Mouse (Mus musculus) heart, postnatal 0 days (tissue): ENCODE measurements around the gene Spred2. TPM values are rescaled to one million over a fixed set of nuclear protein-coding genes. Genes with fewer than 3 reads are reported as not detected.

ENCODE experiments used
- ATAC-seq: fragments of 200-750 bp; cut with Nextera tagmentation; 2 replicates; pipeline ENCODE4 v1.8.0; 2017; ENCODE audit warnings: low read depth, moderate number of reproducible peaks, moderate library complexity; ENCODE audit not compliant: insufficient read depth
- DNase-seq: peaks from one replicate; pipeline ENCODE4 v3.0.0-alpha.2; 2016; ENCODE audit warnings: low spot score
- H3K27ac ChIP-seq: fragments of 300-500 bp; sonication (generic); 2 replicates; pipeline ENCODE4 v1.5.1; 2014; ENCODE audit warnings: low read depth, mild to moderate bottlenecking
- H3K27me3 ChIP-seq: fragments of 300-500 bp; sonication (generic); 2 replicates; pipeline ENCODE4 v1.6.1; 2014; ENCODE audit warnings: low read length, mixed read lengths; ENCODE audit not compliant: control insufficient read depth, insufficient read depth
- H3K36me3 ChIP-seq: fragments of 300-500 bp; sonication (generic); replicated peaks from 2 replicates; pipeline ENCODE4 v1.6.1; 2014; ENCODE audit warnings: low read length, mixed read lengths; ENCODE audit not compliant: control insufficient read depth, insufficient read depth
- H3K4me1 ChIP-seq: fragments of 300-500 bp; sonication (generic); 2 replicates; pipeline ENCODE4 v1.6.1; 2014; ENCODE audit warnings: antibody characterized with exemption; ENCODE audit not compliant: control insufficient read depth, insufficient read depth
- H3K4me2 ChIP-seq: fragments of 300-500 bp; sonication (generic); 2 replicates; pipeline ENCODE4 v1.6.1; 2014; ENCODE audit warnings: low read depth, mild to moderate bottlenecking, low read length, moderate library complexity
- H3K4me3 ChIP-seq: fragments of 300-500 bp; sonication (generic); 2 replicates; pipeline ENCODE4 v1.5.1; 2014; ENCODE audit warnings: low read depth, low read length
- H3K9ac ChIP-seq: fragments of 300-500 bp; sonication (generic); replicated peaks from 2 replicates; pipeline ENCODE4 v1.6.1; 2014; ENCODE audit warnings: low read depth, low read length, mixed read lengths
- H3K9me3 ChIP-seq: fragments of 300-500 bp; sonication (generic); replicated peaks from 2 replicates; pipeline ENCODE4 v1.6.1; 2016; ENCODE audit warnings: low read length; ENCODE audit not compliant: control insufficient read depth
- CTCF ChIP-seq: IDR thresholded peaks from 2 replicates; pipeline ENCODE4 v1.5.1; 2016; ENCODE audit warnings: antibody characterized with exemption, control low read depth, low read depth
- EP300 ChIP-seq: IDR thresholded peaks from 2 replicates; pipeline ENCODE4 v1.6.1; 2016; ENCODE audit warnings: antibody characterized with exemption, low read depth
- WGBS: fragments of 180-500 bp; shearing (Covaris S2); extraction: QIAGEN DNeasy Blood & Tissue Kit; methylation state at CpG from one replicate; pipeline ENCODE4 v1.1.7; 2014; 5-methylcytosine and 5-hydroxymethylcytosine counted together
- polyA plus RNA-seq: library from polyadenylated mRNA; unstranded; fragments of >200 nt; fragmentation: Nextera tagmentation; extraction: Ambion mirVana; gene quantifications from 2 replicates; pipeline ENCODE4 v1.2.1, GENCODE M21; 2015
- total RNA-seq: library from RNA; depleted of rRNA; stranded (reverse); fragments of >200 nt; gene quantifications from 2 replicates; pipeline ENCODE4 v1.2.3, GENCODE M21; 2014; ENCODE audit warnings: low replicate concordance

Spred2 gene
- total and polyA plus RNA-seq, 2 experiments from 2014 or later, result 3.2 to 8.2 TPM

- no peaks in the 10 kb centered on the region for H3K36me3 ChIP-seq
- DNase-seq (peak; percentile 86), ATAC-seq (peak; percentile 74)
- TF ChIP-seq CTCF, result peak; percentile 59
- TF ChIP-seq EP300, result no peak; the same call in 1 of the 2 replicates
- H3K4me3 ChIP-seq, result peak overlapping the region; percentile 67
- H3K4me1 ChIP-seq, result peaks cover 9% of the 10 kb centered on the region
- WGBS, result under 1% methylated on average over 70 of the region's 70 CpGs
- H3K4me2 ChIP-seq, result peak overlapping the region; percentile 74
- peak overlapping the region; percentile 57 for H3K9ac ChIP-seq
- H3K27me3 ChIP-seq, result no peaks in the 10 kb centered on the region
- no peaks in the 10 kb centered on the region for H3K9me3 ChIP-seq
- H3K27ac ChIP-seq, result peak overlapping the region; percentile 84
Observed at GRCm38 (mm10) chr11:19919785-19920671, 4.1 kb upstream of the Spred2 start.

GRCm38 (mm10) chr11:19921723-19922122 is 2.5 kb upstream of the Spred2 start:
- Histone ChIP-seq H3K4me1 (peaks cover 18% of the 10 kb centered on the region), H3K4me2 (no peak overlapping the region), H3K9me3 (no peaks in the 10 kb centered on the region), H3K9ac (no peak overlapping the region), H3K27ac (no peak overlapping the region), H3K36me3 (no peaks in the 10 kb centered on the region), H3K27me3 (no peaks in the 10 kb centered on the region), H3K4me3 (no peak overlapping the region)
- ATAC-seq (no peak), DNase-seq (no peak)
- no peak for TF ChIP-seq CTCF
- TF ChIP-seq EP300, result no peak
- 85% methylated on average over 1 of the region's 1 CpGs for WGBS

- Histone ChIP-seq H3K4me1 (peaks cover 21% of the 10 kb centered on the region), H3K4me2 (no peak overlapping the region), H3K27ac (no peak overlapping the region), H3K36me3 (no peaks in the 10 kb centered on the region), H3K27me3 (no peaks in the 10 kb centered on the region), H3K9me3 (no peaks in the 10 kb centered on the region), H3K9ac (no peak overlapping the region), H3K4me3 (no peak overlapping the region)
- TF ChIP-seq CTCF (no peak), EP300 (no peak)
- WGBS, result 90% methylated on average over 4 of the region's 4 CpGs
- ATAC-seq (no peak), DNase-seq (no peak)
Observed at GRCm38 (mm10) chr11:19922208-19922607, 2.0 kb upstream of the Spred2 start.

- TF ChIP-seq EP300, result no peak
- no peak for TF ChIP-seq CTCF
- no peak for DNase-seq
- peak overlapping the region; percentile 90 for H3K9ac ChIP-seq
- ATAC-seq, result 0 out of 2 replicates have a peak, but pooled peaks have one; percentile 2
- no peaks in the 10 kb centered on the region for H3K9me3 ChIP-seq
- peak overlapping the region; percentile 96 for H3K27ac ChIP-seq
- 0% methylated on average over 27 of the region's 29 CpGs for WGBS
- H3K36me3 ChIP-seq, result no peaks in the 10 kb centered on the region
- H3K4me3 ChIP-seq, result peak overlapping the region; percentile 84
- H3K4me2 ChIP-seq, result peak overlapping the region; percentile 94
- peaks cover 19% of the 10 kb centered on the region for H3K4me1 ChIP-seq
- no peaks in the 10 kb centered on the region for H3K27me3 ChIP-seq
Observed at GRCm38 (mm10) chr11:19924757-19925148, 578 bp downstream of the Spred2 start.

GRCm38 (mm10) chr11:19925149-19925975 is 1.2 kb downstream of the Spred2 start:
- DNase-seq, result peak; percentile 65
- TF ChIP-seq CTCF (no peak), EP300 (no peak; the same call in 1 of the 2 replicates)
- ATAC-seq, result peak; percentile 31
- Histone ChIP-seq H3K27me3 (no peaks in the 10 kb centered on the region), H3K36me3 (no peaks in the 10 kb centered on the region), H3K27ac (peak overlapping the region; percentile 96), H3K4me1 (peaks cover 21% of the 10 kb centered on the region), H3K4me3 (peak overlapping the region; percentile 84), H3K9ac (peak overlapping the region; percentile 90), H3K4me2 (peak overlapping the region; percentile 94), H3K9me3 (no peaks in the 10 kb centered on the region)
- under 1% methylated on average over 75 of the region's 75 CpGs for WGBS
